Mouse (Mus musculus) ES-Bruce4 (cell line): Measurements from ENCODE around the gene Zfp280c.

Source experiments
- CTCF ChIP-seq: IDR thresholded peaks from one replicate; pipeline ENCODE4 v1.8.1; 2011; ENCODE audit warnings: low read depth, low read length
- EP300 ChIP-seq: IDR thresholded peaks from 2 replicates; pipeline ENCODE4 v1.6.1; 2011; ENCODE audit warnings: low read depth, low read length; ENCODE audit not compliant: insufficient read depth
- POLR2A ChIP-seq: IDR thresholded peaks from one replicate; pipeline ENCODE4 v1.8.1; 2011; ENCODE audit warnings: low read length; ENCODE audit not compliant: insufficient read depth

- TF ChIP-seq CTCF (no peak), POLR2A (no peak), EP300 (no peak)
These were observed 1.7 kb upstream of the Zfp280c start for GRCm38 (mm10) chrX:48596053-48596452.
